Mouse (Mus musculus) lung, adult 18-20 months (tissue): ENCODE data around the gene Jup.

Experiments
- DNase-seq, 2 experiments: peaks; one replicate each; pipeline ENCODE4 v3.0.0; 2022; ENCODE audit warnings: mixed read lengths in 2 of 2

Jup gene

GRCm38 (mm10) chr11:100397600-100398389, at the start of gene Jup:
Gene Jup, minus strand, starts transcription at chr11:100397763.
- peak; percentile 100 for DNase-seq

- no peak for DNase-seq
Measured at GRCm38 (mm10) chr11:100442625-100443024, 45.1 kb upstream of the Jup start.

GRCm38 (mm10) chr11:100441797-100442196, 44.2 kb upstream of the Jup start, which contains the start of the genes Nt5c3b and Klhl10:
Gene Nt5c3b, minus strand, starts transcription at chr11:100441808.
Gene Klhl10, plus strand, starts transcription at chr11:100441917.
- no peak for DNase-seq

- peak; percentile 86 to 91 for DNase-seq
Measured at GRCm38 (mm10) chr11:100440691-100441522, 43.3 kb upstream of the Jup start.

- no peak for DNase-seq
Measured at GRCm38 (mm10) chr11:100437901-100438300, 40.3 kb upstream of the Jup start.

GRCm38 (mm10) chr11:100435678-100436246, 38.2 kb upstream of the Jup start:
- no peak for DNase-seq

GRCm38 (mm10) chr11:100432002-100432401, 34.4 kb upstream of the Jup start:
- peak in 1 of 2 experiments; percentile 42 for DNase-seq

- no peak for DNase-seq
Measured at GRCm38 (mm10) chr11:100430052-100430451, 32.5 kb upstream of the Jup start.

GRCm38 (mm10) chr11:100428612-100429199, 31.1 kb upstream of the Jup start:
- no peak for DNase-seq

GRCm38 (mm10) chr11:100426820-100427219, 29.3 kb upstream of the Jup start:
- DNase-seq, result no peak

GRCm38 (mm10) chr11:100425851-100426250, 28.3 kb upstream of the Jup start:
- DNase-seq, result peak; percentile 69 to 82

GRCm38 (mm10) chr11:100423836-100424235, 26.3 kb upstream of the Jup start:
- DNase-seq, result no peak

GRCm38 (mm10) chr11:100421537-100421936, 24.0 kb upstream of the Jup start:
- DNase-seq, result no peak

- peak; percentile 46 to 60 for DNase-seq
Measured at GRCm38 (mm10) chr11:100414914-100415822, 17.6 kb upstream of the Jup start, which contains the start of gene Fkbp10. Gene Fkbp10, plus strand, starts transcription at chr11:100415697.

GRCm38 (mm10) chr11:100414021-100414913, 16.7 kb upstream of the Jup start, which contains the start of gene P3h4:
Gene P3h4, minus strand, starts transcription at chr11:100414836.
- peak; percentile 81 to 87 for DNase-seq

GRCm38 (mm10) chr11:100413541-100413940, 16.0 kb upstream of the Jup start:
- no peak for DNase-seq

- DNase-seq, result no peak
Measured at GRCm38 (mm10) chr11:100411736-100412135, 14.2 kb upstream of the Jup start.

- peak in 1 of 2 experiments; percentile 41 for DNase-seq
Measured at GRCm38 (mm10) chr11:100409686-100410085, 12.1 kb upstream of the Jup start.

- no peak for DNase-seq
Measured at GRCm38 (mm10) chr11:100408835-100409462, 11.4 kb upstream of the Jup start.
